Mouse (Mus musculus): ENCODE measurements around the gene Sct. TPM values are rescaled to one million over a fixed set of nuclear protein-coding genes. Genes with fewer than 3 reads are reported as not detected.
A peak's percentile ranks its signal among the peaks of the same experiment; 100 is the strongest.
"Not testable (repeated sequence)": the region's sequence is repeated elsewhere in the genome, so short reads cannot be mapped to it uniquely, and the experiment has no call there.

The Sct gene
- polyA plus RNA-seq, 1 experiment from 2014 or later, result 1.6 TPM

- not testable (repeated sequence) for H3K4me1 ChIP-seq (ENCODE audit: control insufficient read depth in 2 of 2, insufficient read depth in 2 of 2, low read length in 2 of 2); H3K27me3 ChIP-seq (ENCODE audit: control insufficient read depth, insufficient read depth, low read length); H3K9ac ChIP-seq (ENCODE audit: low read length); H3K9me3 ChIP-seq (ENCODE audit: control insufficient read depth, low read length); H3K27ac ChIP-seq (replicated peaks in 1 of 2; ENCODE audit: control insufficient read depth in 1 of 2, insufficient read depth in 1 of 2, low read depth in 2 of 2, low read length in 2 of 2); ATAC-seq (ENCODE audit: insufficient number of reproducible peaks, insufficient read depth, low FRiP score, low read depth); H3K4me2 ChIP-seq (ENCODE audit: low read length); H3K4me3 ChIP-seq (ENCODE audit: control insufficient read depth in 1 of 2, insufficient read depth in 1 of 2, low read depth in 1 of 2, low read length in 2 of 2)
- peaks cover 98% of the 10 kb centered on the region for H3K36me3 ChIP-seq (ENCODE audit: control insufficient read depth, insufficient read depth, low read length)
- WGBS, result 91% methylated on average over 4 of the region's 4 CpGs
Observed at GRCm38 (mm10) chr7:141250486-141250885, 28.4 kb downstream of the Sct start.

- WGBS, result 97% methylated on average over 10 of the region's 10 CpGs
- Histone ChIP-seq H3K27me3 (ENCODE audit: control insufficient read depth, insufficient read depth, low read length) (no peaks in the 10 kb centered on the region), H3K9me3 (ENCODE audit: control insufficient read depth, low read length) (no peaks in the 10 kb centered on the region), H3K27ac (replicated peaks in 1 of 2; ENCODE audit: control insufficient read depth in 1 of 2, insufficient read depth in 1 of 2, low read depth in 2 of 2, low read length in 2 of 2) (no peak overlapping the region), H3K4me3 (ENCODE audit: control insufficient read depth in 1 of 2, insufficient read depth in 1 of 2, low read depth in 1 of 2, low read length in 2 of 2) (no peak overlapping the region), H3K36me3 (ENCODE audit: control insufficient read depth, insufficient read depth, low read length) (peaks cover 61% of the 10 kb centered on the region), H3K4me1 (ENCODE audit: control insufficient read depth in 2 of 2, insufficient read depth in 2 of 2, low read length in 2 of 2) (peaks cover 7 to 15% of the 10 kb centered on the region in 2 experiments), H3K9ac (ENCODE audit: low read length) (no peak overlapping the region), H3K4me2 (ENCODE audit: low read length) (no peak overlapping the region)
- ATAC-seq (ENCODE audit: insufficient number of reproducible peaks, insufficient read depth, low FRiP score, low read depth), result no peak
Observed at GRCm38 (mm10) chr7:141231551-141231950, 47.4 kb downstream of the Sct start.

DNA sequence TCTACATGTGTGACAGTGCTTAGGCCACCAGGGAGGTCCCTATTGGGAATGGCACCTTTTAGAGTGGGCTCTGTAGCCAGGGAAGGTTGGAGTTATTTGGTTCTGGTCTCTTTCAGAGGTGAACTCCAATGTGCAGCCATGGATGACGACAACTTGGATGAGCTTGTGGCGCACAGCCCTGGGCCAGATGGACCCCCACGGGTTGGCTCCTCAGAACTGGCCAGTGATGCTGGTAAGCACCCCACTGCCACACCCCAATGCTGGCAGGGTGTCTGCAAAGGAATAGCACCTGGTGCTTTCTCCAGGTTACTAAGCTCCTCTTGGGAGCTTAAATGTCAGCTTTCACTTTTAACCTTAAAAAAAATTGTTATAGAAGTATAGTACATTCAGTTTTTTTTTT, 47.8 kb downstream of the Sct start:
- H3K4me2 ChIP-seq (ENCODE audit: low read length), result no peak overlapping the region
- 92% methylated on average over 3 of the region's 3 CpGs for WGBS
- no peak for ATAC-seq (ENCODE audit: insufficient number of reproducible peaks, insufficient read depth, low FRiP score, low read depth)

DNA sequence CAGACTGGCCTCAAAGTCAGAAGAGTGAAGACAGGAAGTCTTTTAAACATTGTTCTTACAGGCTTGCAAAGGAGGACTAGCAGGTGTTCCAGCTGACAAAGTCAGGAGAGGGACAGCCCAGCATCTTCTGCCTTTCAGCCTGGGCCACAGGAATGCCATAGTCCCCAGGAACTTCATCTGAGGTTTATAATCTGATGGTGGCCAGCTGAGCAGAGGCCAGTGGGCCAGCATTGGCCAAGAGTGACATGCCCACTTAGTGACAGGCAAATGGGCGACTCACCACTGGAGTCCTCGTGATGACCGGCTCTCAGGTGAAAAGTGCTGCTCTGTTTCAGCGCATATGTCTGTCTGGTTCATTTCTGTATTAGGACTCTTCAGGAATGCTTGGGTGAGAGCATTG, 48.4 kb downstream of the Sct start:
- Histone ChIP-seq H3K36me3 (ENCODE audit: control insufficient read depth, insufficient read depth, low read length) (peaks cover 53% of the 10 kb centered on the region), H3K9ac (ENCODE audit: low read length) (no peak overlapping the region), H3K27ac (replicated peaks in 1 of 2; ENCODE audit: control insufficient read depth in 1 of 2, insufficient read depth in 1 of 2, low read depth in 2 of 2, low read length in 2 of 2) (no peak overlapping the region), H3K27me3 (ENCODE audit: control insufficient read depth, insufficient read depth, low read length) (no peaks in the 10 kb centered on the region), H3K4me3 (ENCODE audit: control insufficient read depth in 1 of 2, insufficient read depth in 1 of 2, low read depth in 1 of 2, low read length in 2 of 2) (no peak overlapping the region), H3K9me3 (ENCODE audit: control insufficient read depth, low read length) (no peaks in the 10 kb centered on the region), H3K4me2 (ENCODE audit: low read length) (peak overlapping the region; percentile 86; the same call in 1 of the 2 replicates), H3K4me1 (ENCODE audit: control insufficient read depth in 2 of 2, insufficient read depth in 2 of 2, low read length in 2 of 2) (peaks cover 7 to 15% of the 10 kb centered on the region in 2 experiments)
- no peak for ATAC-seq (ENCODE audit: insufficient number of reproducible peaks, insufficient read depth, low FRiP score, low read depth)
- WGBS, result 81% methylated on average over 4 of the region's 4 CpGs

More for the DNA sequence above, 47.8 kb downstream of the Sct start:
- H3K4me3 ChIP-seq (ENCODE audit: control insufficient read depth in 1 of 2, insufficient read depth in 1 of 2, low read depth in 1 of 2, low read length in 2 of 2), result no peak overlapping the region
- 0 out of 2 replicates have a peak overlapping the region, but pooled peaks have one; percentile 11 for H3K9ac ChIP-seq (ENCODE audit: low read length)
- peaks cover 58% of the 10 kb centered on the region for H3K36me3 ChIP-seq (ENCODE audit: control insufficient read depth, insufficient read depth, low read length)
- no peaks in the 10 kb centered on the region for H3K27me3 ChIP-seq (ENCODE audit: control insufficient read depth, insufficient read depth, low read length)
- peaks cover 7 to 15% of the 10 kb centered on the region in 2 experiments for H3K4me1 ChIP-seq (ENCODE audit: control insufficient read depth in 2 of 2, insufficient read depth in 2 of 2, low read length in 2 of 2)
- no peak overlapping the region for H3K27ac ChIP-seq (replicated peaks in 1 of 2; ENCODE audit: control insufficient read depth in 1 of 2, insufficient read depth in 1 of 2, low read depth in 2 of 2, low read length in 2 of 2)
- H3K9me3 ChIP-seq (ENCODE audit: control insufficient read depth, low read length), result no peaks in the 10 kb centered on the region

DNA sequence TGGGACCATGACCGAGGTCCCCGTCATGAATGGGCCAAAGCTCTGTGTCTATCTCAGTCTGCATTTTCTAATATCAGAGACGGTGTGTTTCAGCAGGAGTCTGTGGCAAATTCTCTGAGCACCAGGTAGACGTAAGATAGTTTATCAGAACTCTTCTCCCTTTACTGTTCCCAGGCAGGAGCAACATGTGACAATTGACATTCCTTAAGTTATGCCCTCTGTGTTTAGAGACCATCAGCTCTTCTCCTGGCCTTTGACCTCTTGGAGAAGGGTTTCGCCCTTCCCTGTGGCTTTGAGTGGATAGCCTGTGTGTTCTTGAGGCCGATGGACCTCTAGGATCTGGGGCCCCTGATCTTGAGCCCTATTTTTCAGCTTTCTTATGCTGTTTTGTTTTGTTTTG, 49.2 kb downstream of the Sct start:
- Histone ChIP-seq H3K27me3 (ENCODE audit: control insufficient read depth, insufficient read depth, low read length) (no peaks in the 10 kb centered on the region), H3K4me2 (ENCODE audit: low read length) (peak overlapping the region; percentile 86), H3K9ac (ENCODE audit: low read length) (peak overlapping the region; percentile 99), H3K4me3 (ENCODE audit: control insufficient read depth in 1 of 2, insufficient read depth in 1 of 2, low read depth in 1 of 2, low read length in 2 of 2) (peak overlapping the region; percentile 89 to 100), H3K4me1 (ENCODE audit: control insufficient read depth in 2 of 2, insufficient read depth in 2 of 2, low read length in 2 of 2) (peaks cover 7 to 15% of the 10 kb centered on the region in 2 experiments), H3K36me3 (ENCODE audit: control insufficient read depth, insufficient read depth, low read length) (peaks cover 44% of the 10 kb centered on the region), H3K9me3 (ENCODE audit: control insufficient read depth, low read length) (no peaks in the 10 kb centered on the region), H3K27ac (replicated peaks in 1 of 2; ENCODE audit: control insufficient read depth in 1 of 2, insufficient read depth in 1 of 2, low read depth in 2 of 2, low read length in 2 of 2) (no peak overlapping the region)
- WGBS, result 41% methylated on average over 6 of the region's 6 CpGs
- no peak for ATAC-seq (ENCODE audit: insufficient number of reproducible peaks, insufficient read depth, low FRiP score, low read depth)

Other genes with a start within 250 kb of the Sct start
- gene B4galnt4, start 218.0 kb downstream of the Sct start, polyA plus RNA-seq (2014; fragmentation: Nextera tagmentation; extraction: Ambion mirVana), result 0.27 and 0.66 TPM in 2 replicates
- 0.23 TPM in 1 of 2 replicates, not detected in the other for gene Pkp3, start 200.9 kb downstream of the Sct start, polyA plus RNA-seq (2014; fragmentation: Nextera tagmentation; extraction: Ambion mirVana)
- gene Sigirr, start 178.6 kb downstream of the Sct start, polyA plus RNA-seq (2014; fragmentation: Nextera tagmentation; extraction: Ambion mirVana), result 2.8 TPM in 2 replicates
- gene Ano9, start 161.3 kb downstream of the Sct start, polyA plus RNA-seq (2014; fragmentation: Nextera tagmentation; extraction: Ambion mirVana), result 0.34 TPM in 1 of 2 replicates, not detected in the other
- gene Ptdss2, start 156.8 kb downstream of the Sct start, polyA plus RNA-seq (2014; fragmentation: Nextera tagmentation; extraction: Ambion mirVana), result 51.8 and 65.6 TPM in 2 replicates
- gene Rnh1, start 106.3 kb downstream of the Sct start, polyA plus RNA-seq (2014; fragmentation: Nextera tagmentation; extraction: Ambion mirVana), result 109 and 116 TPM in 2 replicates
- gene Hras, start 85.1 kb downstream of the Sct start, polyA plus RNA-seq (2014; fragmentation: Nextera tagmentation; extraction: Ambion mirVana), result 93.9 and 96.7 TPM in 2 replicates
- 1.6 and 2.8 TPM in 2 replicates for gene Lrrc56, start 85.0 kb downstream of the Sct start, polyA plus RNA-seq (2014; fragmentation: Nextera tagmentation; extraction: Ambion mirVana)
- gene Lmntd2, start 65.1 kb downstream of the Sct start, polyA plus RNA-seq (2014; fragmentation: Nextera tagmentation; extraction: Ambion mirVana), result 0.46 and 0.62 TPM in 2 replicates
- 12.1 and 12.4 TPM in 2 replicates for gene Rassf7, start 63.3 kb downstream of the Sct start, polyA plus RNA-seq (2014; fragmentation: Nextera tagmentation; extraction: Ambion mirVana)
- 41.3 and 44.4 TPM in 2 replicates for gene Phrf1, start 50.3 kb downstream of the Sct start, polyA plus RNA-seq (2014; fragmentation: Nextera tagmentation; extraction: Ambion mirVana)
- gene Irf7, start 12.7 kb downstream of the Sct start, polyA plus RNA-seq (2014; fragmentation: Nextera tagmentation; extraction: Ambion mirVana), result 2.8 and 4.7 TPM in 2 replicates
- not detected in 2 replicates for gene Cdhr5, start 2.3 kb downstream of the Sct start, polyA plus RNA-seq (2014; fragmentation: Nextera tagmentation; extraction: Ambion mirVana)
- not detected in 2 replicates for gene Drd4, start 12.9 kb upstream of the Sct start, polyA plus RNA-seq (2014; fragmentation: Nextera tagmentation; extraction: Ambion mirVana)
- 36.9 and 42.1 TPM in 2 replicates for gene Deaf1, start 48.6 kb upstream of the Sct start, polyA plus RNA-seq (2014; fragmentation: Nextera tagmentation; extraction: Ambion mirVana)
- 17.6 and 22.2 TPM in 2 replicates for gene Tmem80, start 48.6 kb upstream of the Sct start, polyA plus RNA-seq (2014; fragmentation: Nextera tagmentation; extraction: Ambion mirVana)
- gene Eps8l2, start 59.7 kb upstream of the Sct start, polyA plus RNA-seq (2014; fragmentation: Nextera tagmentation; extraction: Ambion mirVana), result 0.76 TPM in 1 of 2 replicates, not detected in the other
- 216 and 221 TPM in 2 replicates for gene Taldo1, start 113.1 kb upstream of the Sct start, polyA plus RNA-seq (2014; fragmentation: Nextera tagmentation; extraction: Ambion mirVana)
- 25.6 and 30.2 TPM in 2 replicates for gene Gatd1, start 135.0 kb upstream of the Sct start, polyA plus RNA-seq (2014; fragmentation: Nextera tagmentation; extraction: Ambion mirVana)
- 1.6 and 2.1 TPM in 2 replicates for gene Cend1, start 150.4 kb upstream of the Sct start, polyA plus RNA-seq (2014; fragmentation: Nextera tagmentation; extraction: Ambion mirVana)
- gene Slc25a22, start 158.8 kb upstream of the Sct start, polyA plus RNA-seq (2014; fragmentation: Nextera tagmentation; extraction: Ambion mirVana), result 13.0 and 13.3 TPM in 2 replicates
- gene Pidd1, start 164.9 kb upstream of the Sct start, polyA plus RNA-seq (2014; fragmentation: Nextera tagmentation; extraction: Ambion mirVana), result 6.1 and 7.1 TPM in 2 replicates
- 874 and 975 TPM in 2 replicates for gene Rplp2, start 168.2 kb upstream of the Sct start, polyA plus RNA-seq (2014; fragmentation: Nextera tagmentation; extraction: Ambion mirVana)
- 48.7 and 49.0 TPM in 2 replicates for gene Pnpla2, start 176.1 kb upstream of the Sct start, polyA plus RNA-seq (2014; fragmentation: Nextera tagmentation; extraction: Ambion mirVana)
- 20.4 and 25.6 TPM in 2 replicates for gene Cracr2b, start 182.0 kb upstream of the Sct start, polyA plus RNA-seq (2014; fragmentation: Nextera tagmentation; extraction: Ambion mirVana)
- gene Cd151, start 188.3 kb upstream of the Sct start, polyA plus RNA-seq (2014; fragmentation: Nextera tagmentation; extraction: Ambion mirVana), result 77.5 and 115 TPM in 2 replicates
- 73.2 and 78.0 TPM in 2 replicates for gene Polr2l, start 196.0 kb upstream of the Sct start, polyA plus RNA-seq (2014; fragmentation: Nextera tagmentation; extraction: Ambion mirVana)
- 61.5 and 65.0 TPM in 2 replicates for gene Tspan4, start 196.1 kb upstream of the Sct start, polyA plus RNA-seq (2014; fragmentation: Nextera tagmentation; extraction: Ambion mirVana)

Measured in heart, embryonic 14.5 days (tissue).